Mouse (Mus musculus): ENCODE measurements around the gene Azin2.

Gene Azin2

DNA sequence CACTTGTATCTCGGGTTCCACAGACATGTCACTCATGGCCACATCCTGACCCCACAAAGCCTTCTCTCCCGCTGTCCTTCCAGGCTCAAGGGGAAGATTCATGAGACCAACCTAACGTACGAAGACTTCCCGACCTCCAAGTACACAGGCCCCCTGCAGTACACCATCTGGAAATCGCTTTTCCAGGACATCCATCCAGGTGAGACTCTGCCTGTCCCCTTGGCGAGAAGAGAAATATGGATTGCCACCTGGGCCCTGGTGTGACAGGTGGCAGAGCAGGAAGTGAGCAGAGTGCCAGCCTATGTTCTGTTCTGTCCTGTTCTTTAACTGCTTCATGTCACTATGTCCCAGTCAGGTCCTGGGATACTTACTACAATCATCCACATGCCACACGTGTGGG, 59.9 kb downstream of the Azin2 start:
- in situ Hi-C loops (cut with MboI; ENCODE audit: low sequenced_read_pairs): no loop called here

GRCm38 (mm10) chr4:128900484-128900883, 61.8 kb downstream of the Azin2 start:
- in situ Hi-C loops (cut with MboI; ENCODE audit: low sequenced_read_pairs): no loop called here

DNA sequence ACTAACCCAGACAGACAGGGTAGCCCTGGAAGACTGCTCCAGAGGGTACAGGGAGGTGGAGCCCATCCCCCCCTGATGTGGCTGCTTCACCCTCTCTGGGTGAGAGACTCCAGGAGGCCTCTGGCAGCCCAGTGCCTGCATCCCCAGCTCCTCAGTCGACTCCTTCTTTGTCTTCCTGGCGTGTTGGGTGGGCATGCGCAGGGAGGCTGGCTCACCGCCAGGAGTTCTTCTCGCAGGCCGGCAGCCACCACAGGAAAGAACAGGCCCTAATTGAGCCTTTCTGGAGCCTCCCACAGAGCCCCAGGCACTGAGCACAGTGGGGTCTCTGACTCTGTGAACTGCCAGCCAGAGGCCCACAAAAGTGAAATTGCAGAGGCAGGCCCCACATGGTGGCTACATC, 62.9 kb downstream of the Azin2 start:
- in situ Hi-C loops (cut with MboI; ENCODE audit: low sequenced_read_pairs): no loop called here

DNA sequence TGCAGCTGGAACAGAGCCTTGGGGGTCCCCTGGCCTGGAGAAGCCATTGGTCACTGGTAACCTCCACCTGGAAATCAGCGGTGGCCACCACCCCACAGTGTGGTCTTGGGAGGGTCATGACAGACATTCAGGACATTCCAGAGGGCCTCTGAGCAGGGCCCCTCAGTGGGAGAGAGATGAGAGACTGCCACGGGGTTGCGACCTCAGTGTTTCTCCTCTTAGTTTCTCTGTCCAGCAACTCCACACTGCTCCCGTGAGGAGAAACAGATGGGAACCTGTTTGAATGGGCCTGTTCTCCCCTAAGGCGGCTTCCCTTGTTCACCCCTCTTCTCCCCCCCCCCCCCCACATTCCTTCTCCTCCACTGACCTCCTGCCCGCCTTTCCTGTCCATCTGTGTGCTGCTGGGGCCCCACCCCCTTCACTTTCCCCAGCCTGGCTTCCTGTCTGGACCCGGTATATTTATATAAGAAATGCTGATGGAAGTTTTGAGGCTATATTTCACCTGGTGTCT, 64.3 kb downstream of the Azin2 start:
- in situ Hi-C loops (cut with MboI; ENCODE audit: low sequenced_read_pairs): no loop called here

- in situ Hi-C loops (cut with MboI; ENCODE audit: low sequenced_read_pairs): no loop called here
Measured at GRCm38 (mm10) chr4:128896667-128897066, 65.6 kb downstream of the Azin2 start.

DNA sequence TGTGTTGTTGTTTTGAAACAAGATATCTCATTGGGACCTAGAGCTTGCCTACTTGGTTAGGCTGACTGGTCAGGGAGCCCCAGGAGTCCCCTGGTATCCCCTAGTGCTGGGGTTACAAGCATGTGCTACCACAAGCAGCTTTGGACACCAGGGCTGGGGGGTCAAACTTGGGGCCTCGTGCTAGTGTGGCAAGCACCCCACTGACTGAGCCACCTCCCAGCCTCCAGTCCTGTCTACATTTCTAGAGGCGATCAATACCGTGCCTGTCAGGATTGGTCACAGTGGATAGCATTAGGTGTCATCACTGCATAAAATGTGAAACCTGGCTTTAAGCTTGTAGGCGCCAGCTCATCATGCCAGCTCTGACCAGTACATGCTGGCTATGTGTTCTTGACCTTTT, 66.4 kb downstream of the Azin2 start:
- in situ Hi-C loops (cut with MboI; ENCODE audit: low sequenced_read_pairs): no loop called here

DNA sequence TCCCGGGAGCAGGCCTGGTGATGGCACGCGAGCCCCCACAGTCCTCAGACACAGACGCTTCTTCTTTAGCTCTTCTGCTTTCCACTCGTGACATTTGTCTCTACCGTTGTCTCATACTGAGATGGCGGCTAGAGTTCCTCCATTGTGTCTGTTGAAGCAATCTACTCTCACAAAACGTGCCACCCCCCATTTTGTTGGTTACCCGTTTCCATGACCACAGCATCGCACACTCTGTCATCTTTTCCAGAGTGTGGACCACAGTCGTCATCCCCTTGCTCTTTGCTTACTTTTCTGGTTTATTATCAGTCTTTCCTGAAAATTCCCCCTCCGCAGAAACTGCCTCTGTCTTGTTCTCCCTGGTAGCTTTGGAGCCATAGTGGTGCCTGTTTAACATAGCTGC, 68.1 kb downstream of the Azin2 start:
- in situ Hi-C loops (cut with MboI; ENCODE audit: low sequenced_read_pairs): no loop called here

DNA sequence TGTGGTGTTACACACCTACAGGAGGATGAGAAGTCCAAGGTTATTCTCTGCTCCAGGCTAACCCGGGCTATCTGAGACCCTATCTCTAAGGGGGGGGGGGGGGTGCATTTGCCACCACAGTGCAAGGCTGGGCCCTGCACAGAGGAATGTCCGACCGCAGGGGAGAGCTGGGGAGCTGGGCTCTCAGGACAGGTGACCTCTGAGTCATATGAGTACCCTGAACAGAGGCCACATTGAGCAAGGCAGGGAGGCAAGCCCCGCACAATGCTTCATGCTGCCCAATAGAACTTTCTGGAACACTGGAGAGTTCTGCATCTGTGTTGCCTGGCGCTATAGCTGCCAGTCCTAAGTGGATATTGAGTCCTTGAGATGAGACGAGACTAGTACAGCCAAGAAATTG, 70.1 kb downstream of the Azin2 start:
- in situ Hi-C loops (cut with MboI; ENCODE audit: low sequenced_read_pairs): no loop called here

DNA sequence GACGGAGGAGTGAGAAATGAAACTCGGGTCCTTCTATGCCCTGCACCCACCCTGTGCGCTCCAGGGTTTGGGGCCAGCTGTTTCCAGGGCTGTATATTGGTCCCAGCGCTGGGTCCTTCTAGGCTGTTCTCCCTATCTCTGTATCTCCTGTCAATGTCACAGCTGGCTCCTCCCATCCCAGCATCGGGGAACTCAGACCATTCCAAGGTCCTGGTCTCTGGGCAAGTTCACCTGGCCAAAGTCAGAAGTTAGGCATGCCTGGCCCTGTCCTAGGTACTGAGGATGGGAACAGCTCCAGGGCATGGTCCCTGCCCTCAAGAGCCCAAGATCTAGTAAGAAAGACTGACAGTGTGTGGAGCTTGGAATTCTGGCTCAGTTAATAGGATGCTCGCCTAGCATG, 70.5 kb downstream of the Azin2 start:
- in situ Hi-C loops (cut with MboI; ENCODE audit: low sequenced_read_pairs): no loop called here

GRCm38 (mm10) chr4:128891157-128891556, 71.1 kb downstream of the Azin2 start:
- in situ Hi-C loops (cut with MboI; ENCODE audit: low sequenced_read_pairs): no loop called here

DNA sequence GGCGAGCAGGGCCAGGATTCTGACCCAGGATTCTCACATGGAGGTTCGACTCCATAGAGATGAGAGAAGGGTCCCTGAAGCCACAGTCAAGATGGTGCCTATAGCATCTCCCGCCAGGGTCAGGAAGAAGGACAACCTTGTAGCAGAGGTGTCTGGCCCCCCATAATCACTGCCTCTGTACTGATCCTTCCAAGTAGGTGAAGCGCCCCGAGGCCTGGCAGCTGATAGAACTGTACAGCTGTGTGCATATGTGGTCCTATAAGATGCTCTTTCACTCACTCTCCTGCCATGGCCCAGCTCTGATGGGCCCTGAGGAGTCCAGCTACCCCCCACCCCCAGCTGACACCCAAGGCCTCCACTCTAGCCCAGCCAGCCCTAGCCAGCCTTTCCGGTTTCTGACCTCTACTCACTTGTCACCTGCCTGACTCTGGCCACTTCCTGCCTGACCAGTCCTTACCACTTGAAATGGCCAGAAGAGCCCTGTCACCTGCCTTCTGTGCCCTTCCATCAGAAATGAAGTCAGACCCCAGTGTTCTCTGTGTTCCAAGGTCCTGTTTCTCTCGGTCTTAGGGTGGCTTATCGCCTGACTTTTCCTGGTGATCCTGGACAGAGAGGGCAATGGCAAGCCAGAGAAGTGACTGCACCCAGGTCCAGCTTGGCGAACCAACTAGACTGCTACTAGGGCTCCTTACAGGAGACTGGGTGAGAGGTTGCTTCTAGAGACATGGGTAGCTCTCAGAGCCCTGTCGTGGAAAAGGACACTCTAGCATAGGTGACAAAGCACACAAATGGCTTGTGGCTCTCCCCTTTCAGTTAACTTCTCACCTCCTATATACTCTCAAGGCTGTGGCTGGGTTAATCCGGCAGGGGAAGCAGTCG, 72.3 kb downstream of the Azin2 start:
- in situ Hi-C loops (cut with MboI; ENCODE audit: low sequenced_read_pairs): no loop called here

GRCm38 (mm10) chr4:128888436-128888990, 73.7 kb downstream of the Azin2 start:
- in situ Hi-C loops (cut with MboI; ENCODE audit: low sequenced_read_pairs): no loop called here

GRCm38 (mm10) chr4:128887641-128888091, 74.6 kb downstream of the Azin2 start:
- in situ Hi-C loops (cut with MboI; ENCODE audit: low sequenced_read_pairs): no loop called here

DNA sequence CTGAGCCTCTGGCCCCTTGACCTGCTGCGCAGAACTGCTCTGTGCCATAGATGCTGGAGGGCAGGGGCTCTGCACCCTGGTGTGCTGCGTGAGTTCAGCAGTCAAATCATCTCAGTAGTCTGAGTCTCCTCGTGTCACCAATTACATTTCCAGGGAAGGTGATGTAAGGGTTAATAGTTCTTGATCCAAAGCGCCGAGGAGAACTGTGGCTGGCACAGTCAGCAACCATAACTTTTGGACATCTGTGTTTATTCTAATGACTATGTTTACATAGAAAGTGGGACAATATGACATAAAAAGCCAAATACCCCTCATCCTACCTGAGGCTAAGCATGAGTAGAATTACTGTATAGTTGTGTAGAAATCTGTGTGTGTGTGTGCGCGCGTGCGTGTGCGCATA, 75.2 kb downstream of the Azin2 start:
- in situ Hi-C loops (cut with MboI; ENCODE audit: low sequenced_read_pairs): no loop called here

DNA sequence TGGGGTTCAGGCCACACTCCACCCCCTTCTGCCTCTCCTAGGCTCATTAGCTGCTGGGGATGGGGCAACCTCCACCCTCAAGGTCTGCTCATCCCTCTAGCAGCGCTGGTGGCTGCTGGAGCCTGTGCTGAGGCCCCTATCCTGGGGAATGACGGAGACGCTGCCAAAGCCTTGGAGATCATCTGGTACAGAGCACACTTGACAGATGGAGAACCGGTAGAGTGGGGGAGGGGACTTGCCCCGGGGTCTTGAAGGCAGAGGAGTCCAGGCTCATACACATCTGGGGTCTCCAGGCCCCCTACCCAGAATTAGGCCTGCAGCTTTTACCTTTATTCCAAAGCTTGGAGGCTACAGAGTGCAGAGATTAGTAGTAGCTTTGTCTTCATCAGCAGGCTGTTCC, 75.7 kb downstream of the Azin2 start:
- in situ Hi-C loops (cut with MboI; ENCODE audit: low sequenced_read_pairs): no loop called here

DNA sequence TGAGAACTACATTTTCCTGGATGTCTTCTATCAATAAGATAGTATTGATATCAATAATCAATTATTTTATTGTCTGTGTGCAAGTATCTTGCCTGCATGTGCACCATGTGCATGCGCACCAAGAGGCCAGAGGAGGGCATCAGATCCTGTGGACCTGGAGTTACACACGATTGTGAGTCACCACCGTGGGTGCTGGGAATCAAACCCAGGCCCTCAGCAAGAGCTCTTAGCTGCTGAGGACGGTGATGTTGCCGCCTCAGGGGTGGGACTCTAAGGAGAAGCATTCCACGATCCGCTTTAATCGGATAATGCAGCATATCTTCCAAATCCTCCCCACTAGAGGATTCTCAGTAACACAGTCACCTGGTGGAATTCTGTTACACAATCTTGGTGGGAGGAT, 76.7 kb downstream of the Azin2 start:
- in situ Hi-C loops (cut with MboI; ENCODE audit: low sequenced_read_pairs): no loop called here

DNA sequence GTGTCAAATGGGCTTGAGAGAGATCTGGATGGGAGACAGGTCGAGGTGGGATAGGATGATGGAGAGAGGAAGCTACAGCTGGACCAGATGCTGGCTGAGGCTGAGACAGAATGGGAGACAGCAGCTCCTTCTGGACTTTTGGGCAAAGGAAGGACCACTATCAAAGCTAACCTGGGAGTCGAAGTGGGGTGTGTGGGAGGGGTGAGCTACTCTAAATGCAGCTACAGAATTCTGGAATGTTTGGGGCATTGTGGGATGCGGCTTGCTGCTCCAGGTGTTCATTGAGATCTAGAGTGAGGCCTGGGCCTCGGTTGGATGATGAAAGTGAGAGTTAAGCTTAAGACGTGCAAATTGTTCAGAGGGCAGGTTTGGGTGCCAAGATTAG, 77.5 kb downstream of the Azin2 start:
- in situ Hi-C loops (cut with MboI; ENCODE audit: low sequenced_read_pairs): no loop called here

GRCm38 (mm10) chr4:128883801-128884710, 78.2 kb downstream of the Azin2 start:
- in situ Hi-C loops (cut with MboI; ENCODE audit: low sequenced_read_pairs): no loop called here

GRCm38 (mm10) chr4:128883379-128883781, 78.9 kb downstream of the Azin2 start, which contains the start of gene Trim62:
Gene Trim62 (plus strand): TSS chr4:128883580.
- in situ Hi-C loops (cut with MboI; ENCODE audit: low sequenced_read_pairs): no loop called here

Data from CH12F3 (cell line).